Mouse (Mus musculus) cortical plate, adult 2 months (tissue): ENCODE data around the gene Timeless. TPM values are rescaled to one million over a fixed set of nuclear protein-coding genes. Genes with fewer than 3 reads are reported as not detected.

ENCODE experiments used
- H3K27ac ChIP-seq: fragments of 200-500 bp; 2 replicates; pipeline ENCODE4 v1.5.1; 2012; ENCODE audit warnings: low read length, control low read depth, inconsistent platforms; ENCODE audit not compliant: insufficient read depth
- H3K4me1 ChIP-seq: fragments of 200-500 bp; 2 replicates; pipeline ENCODE4 v1.6.1; 2011; ENCODE audit warnings: low read length; ENCODE audit not compliant: control insufficient read depth, insufficient read depth
- H3K4me3 ChIP-seq: fragments of 200-500 bp; 2 replicates; pipeline ENCODE4 v1.5.1; 2011; ENCODE audit warnings: mild to moderate bottlenecking, low read length, control low read depth; ENCODE audit not compliant: insufficient read depth
- CTCF ChIP-seq: fragments of 200-500 bp; IDR thresholded peaks from 2 replicates; pipeline ENCODE4 v1.5.1; 2011; ENCODE audit warnings: mild to moderate bottlenecking, control low read depth, low read length; ENCODE audit not compliant: insufficient read depth; ENCODE audit errors: extremely low read depth
- POLR2A ChIP-seq: fragments of 200-500 bp; IDR thresholded peaks from 2 replicates; pipeline ENCODE4 v1.6.1; 2011; ENCODE audit warnings: mild to moderate bottlenecking, low read length, control low read depth; ENCODE audit not compliant: insufficient read depth; ENCODE audit errors: extremely low read depth
- polyA plus RNA-seq: library from polyadenylated mRNA; depleted of rRNA; stranded (reverse); fragments of >200 nt; gene quantifications from 2 replicates; pipeline ENCODE4 v1.2.3, GENCODE M21; 2012; rRNA removed

Gene Timeless
- polyA plus RNA-seq, 1 experiment: 3.7 TPM

DNA sequence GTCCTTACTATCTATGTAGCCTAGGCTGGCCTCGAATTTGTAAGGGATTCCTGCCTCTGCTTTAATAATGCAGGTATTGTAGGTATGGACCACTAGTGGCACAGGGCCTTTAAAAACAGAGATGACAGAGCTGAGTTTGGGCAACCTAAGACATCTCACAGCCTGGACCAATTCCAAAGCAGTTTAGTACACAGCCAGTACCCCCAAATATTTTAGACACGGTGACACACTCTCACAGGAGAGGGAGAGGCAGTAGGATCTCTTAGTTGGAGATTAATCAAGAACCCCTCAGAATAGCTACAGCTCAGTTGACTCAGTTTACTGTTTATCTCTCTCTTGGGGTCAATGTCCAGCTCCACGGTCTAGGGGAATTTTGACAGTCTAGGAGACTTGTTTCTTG lies 70.5 kb downstream of the Timeless start:
- TF ChIP-seq POLR2A (no peak), CTCF (no peak)
- peak overlapping the region; percentile 45 for H3K4me3 ChIP-seq
- peak overlapping the region; percentile 68 for H3K27ac ChIP-seq
- peaks cover 7% of the 10 kb centered on the region for H3K4me1 ChIP-seq

Other genes with a start within 250 kb of the Timeless start
- gene Hsd17b6, start 224.5 kb upstream of the Timeless start, polyA plus RNA-seq: not detected in 2 replicates
- gene Prim1, start 216.9 kb upstream of the Timeless start, polyA plus RNA-seq: 7.5 and 8.1 TPM in 2 replicates
- gene Naca, start 196.5 kb upstream of the Timeless start, polyA plus RNA-seq: 175 and 177 TPM in 2 replicates
- gene Ptges3, start 173.1 kb upstream of the Timeless start, polyA plus RNA-seq: 66.9 and 67.7 TPM in 2 replicates
- gene Atp5b, start 148.8 kb upstream of the Timeless start, polyA plus RNA-seq: 1,438 and 1,451 TPM in 2 replicates
- gene Baz2a, start 140.5 kb upstream of the Timeless start, polyA plus RNA-seq: 30.2 and 32.1 TPM in 2 replicates
- 16.5 and 16.9 TPM in 2 replicates for gene Rbms2, start 51.8 kb upstream of the Timeless start, polyA plus RNA-seq
- 54.8 and 59.6 TPM in 2 replicates for gene Gls2, start 37.6 kb upstream of the Timeless start, polyA plus RNA-seq
- gene Spryd4, start 20.3 kb upstream of the Timeless start, polyA plus RNA-seq: 9.0 and 10.0 TPM in 2 replicates
- not detected in 2 replicates for gene Mip, start 6.2 kb upstream of the Timeless start, polyA plus RNA-seq
- gene Apon, start 22.0 kb downstream of the Timeless start, polyA plus RNA-seq: not detected in 2 replicates
- gene Apof, start 36.6 kb downstream of the Timeless start, polyA plus RNA-seq: 0.23 and 0.29 TPM in 2 replicates
- 33.5 and 34.2 TPM in 2 replicates for gene Stat2, start 38.5 kb downstream of the Timeless start, polyA plus RNA-seq
- 0.54 and 0.55 TPM in 2 replicates for gene Il23a, start 66.7 kb downstream of the Timeless start, polyA plus RNA-seq
- gene Pan2, start 71.3 kb downstream of the Timeless start, polyA plus RNA-seq: 22.8 and 24.6 TPM in 2 replicates
- 63.7 and 65.8 TPM in 2 replicates for gene Cnpy2, start 90.4 kb downstream of the Timeless start, polyA plus RNA-seq
- gene Cs, start 105.7 kb downstream of the Timeless start, polyA plus RNA-seq: 224 and 233 TPM in 2 replicates
- gene Coq10a, start 136.9 kb downstream of the Timeless start, polyA plus RNA-seq: 101 and 103 TPM in 2 replicates
- 30.0 and 30.4 TPM in 2 replicates for gene Ankrd52, start 145.1 kb downstream of the Timeless start, polyA plus RNA-seq
- gene Slc39a5, start 169.2 kb downstream of the Timeless start, polyA plus RNA-seq: 0.51 and 0.73 TPM in 2 replicates
- 79.4 and 83.4 TPM in 2 replicates for gene Nabp2, start 179.4 kb downstream of the Timeless start, polyA plus RNA-seq
- 78.2 and 78.5 TPM in 2 replicates for gene Rnf41, start 179.6 kb downstream of the Timeless start, polyA plus RNA-seq
- gene Smarcc2, start 227.2 kb downstream of the Timeless start, polyA plus RNA-seq: 209 and 223 TPM in 2 replicates